Mouse (Mus musculus): Measurements from ENCODE around the gene Dpp10. TPM values are rescaled to one million over a fixed set of nuclear protein-coding genes. Genes with fewer than 3 reads are reported as not detected.

The Dpp10 gene
- polyA plus RNA-seq, 2 experiments: not detected

GRCm38 (mm10) chr1:123584857-123585256, 460.5 kb downstream of the Dpp10 start:
- Histone ChIP-seq H3K9ac (replicated peaks) (no peak overlapping the region), H3K4me1 (replicated peaks; ENCODE audit: control insufficient read depth in 2 of 2, insufficient read depth in 2 of 2, low read length in 1 of 2) (no peaks in the 10 kb centered on the region), H3K4me2 (ENCODE audit: low read depth) (no peak overlapping the region), H3K36me3 (replicated peaks; ENCODE audit: control insufficient read depth, insufficient read depth, low read depth) (no peaks in the 10 kb centered on the region), H3K27ac (no peak overlapping the region), H3K27me3 (ENCODE audit: control insufficient read depth, insufficient read depth, low read length) (no peaks in the 10 kb centered on the region), H3K4me3 (ENCODE audit: insufficient read depth in 1 of 2, low read depth in 2 of 2, low read length in 2 of 2) (no peak overlapping the region), H3K9me3 (ENCODE audit: control insufficient read depth, low read length) (no peaks in the 10 kb centered on the region)
- ATAC-seq (ENCODE audit: insufficient read depth) (no peak), DNase-seq (ENCODE audit: low read depth in 3 of 3, low spot score in 3 of 3) (no peak)
- TF ChIP-seq CTCF (IDR thresholded peaks at IDR 0.05; ENCODE audit: low read depth) (no peak), EP300 (IDR thresholded peaks at IDR 0.05; ENCODE audit: low read depth) (no peak)

GRCm38 (mm10) chr1:123580112-123580511, 465.2 kb downstream of the Dpp10 start:
- TF ChIP-seq CTCF (IDR thresholded peaks at IDR 0.05; ENCODE audit: low read depth) (no peak), EP300 (IDR thresholded peaks at IDR 0.05; ENCODE audit: low read depth) (no peak)
- no peaks in the 10 kb centered on the region for H3K27me3 ChIP-seq (ENCODE audit: control insufficient read depth, insufficient read depth, low read length)
- 73% methylated on average over 2 of the region's 2 CpGs for WGBS (ENCODE audit: insufficient replicate concordance)
- DNase-seq (ENCODE audit: low read depth in 3 of 3, low spot score in 3 of 3) (no peak), ATAC-seq (ENCODE audit: insufficient read depth) (no peak)
- H3K9me3 ChIP-seq (ENCODE audit: control insufficient read depth, low read length): no peaks in the 10 kb centered on the region
- no peaks in the 10 kb centered on the region for H3K36me3 ChIP-seq (replicated peaks; ENCODE audit: control insufficient read depth, insufficient read depth, low read depth)
- no peak overlapping the region for H3K4me2 ChIP-seq (ENCODE audit: low read depth)
- H3K4me3 ChIP-seq (ENCODE audit: insufficient read depth in 1 of 2, low read depth in 2 of 2, low read length in 2 of 2): no peak overlapping the region
- no peak overlapping the region for H3K27ac ChIP-seq
- no peak overlapping the region for H3K9ac ChIP-seq (replicated peaks)
- no peaks in the 10 kb centered on the region for H3K4me1 ChIP-seq (replicated peaks; ENCODE audit: control insufficient read depth in 2 of 2, insufficient read depth in 2 of 2, low read length in 1 of 2)

- Histone ChIP-seq H3K9me3 (ENCODE audit: control insufficient read depth, low read length) (no peaks in the 10 kb centered on the region), H3K27ac (no peak overlapping the region), H3K4me2 (ENCODE audit: low read depth) (no peak overlapping the region), H3K4me1 (replicated peaks; ENCODE audit: control insufficient read depth in 2 of 2, insufficient read depth in 2 of 2, low read length in 1 of 2) (no peaks in the 10 kb centered on the region), H3K27me3 (ENCODE audit: control insufficient read depth, insufficient read depth, low read length) (no peaks in the 10 kb centered on the region), H3K36me3 (replicated peaks; ENCODE audit: control insufficient read depth, insufficient read depth, low read depth) (no peaks in the 10 kb centered on the region), H3K9ac (replicated peaks) (no peak overlapping the region), H3K4me3 (ENCODE audit: insufficient read depth in 1 of 2, low read depth in 2 of 2, low read length in 2 of 2) (no peak overlapping the region)
- no peak for ATAC-seq (ENCODE audit: insufficient read depth)
- no peak for DNase-seq (ENCODE audit: low read depth in 3 of 3, low spot score in 3 of 3)
- 63% methylated on average over 1 of the region's 1 CpGs for WGBS (ENCODE audit: insufficient replicate concordance)
- no peak for TF ChIP-seq CTCF (IDR thresholded peaks at IDR 0.05; ENCODE audit: low read depth)
- no peak for TF ChIP-seq EP300 (IDR thresholded peaks at IDR 0.05; ENCODE audit: low read depth)
These were observed 471.6 kb downstream of the Dpp10 start for GRCm38 (mm10) chr1:123573713-123574112.

- no peak overlapping the region for H3K4me3 ChIP-seq (ENCODE audit: insufficient read depth in 1 of 2, low read depth in 2 of 2, low read length in 2 of 2)
- H3K36me3 ChIP-seq (replicated peaks; ENCODE audit: control insufficient read depth, insufficient read depth, low read depth): no peaks in the 10 kb centered on the region
- TF ChIP-seq EP300 (IDR thresholded peaks at IDR 0.05; ENCODE audit: low read depth): no peak
- no peak for TF ChIP-seq CTCF (IDR thresholded peaks at IDR 0.05; ENCODE audit: low read depth)
- no peak overlapping the region for H3K4me2 ChIP-seq (ENCODE audit: low read depth)
- H3K4me1 ChIP-seq (replicated peaks; ENCODE audit: control insufficient read depth in 2 of 2, insufficient read depth in 2 of 2, low read length in 1 of 2): no peaks in the 10 kb centered on the region
- DNase-seq (ENCODE audit: low read depth in 3 of 3, low spot score in 3 of 3) (no peak), ATAC-seq (ENCODE audit: insufficient read depth) (no peak)
- no peaks in the 10 kb centered on the region for H3K9me3 ChIP-seq (ENCODE audit: control insufficient read depth, low read length)
- no peaks in the 10 kb centered on the region for H3K27me3 ChIP-seq (ENCODE audit: control insufficient read depth, insufficient read depth, low read length)
- WGBS (ENCODE audit: insufficient replicate concordance): 57% methylated on average over 1 of the region's 1 CpGs
- no peak overlapping the region for H3K9ac ChIP-seq (replicated peaks)
- H3K27ac ChIP-seq: no peak overlapping the region
These were observed 502.9 kb downstream of the Dpp10 start for GRCm38 (mm10) chr1:123542496-123542895.

- DNase-seq (ENCODE audit: low read depth in 3 of 3, low spot score in 3 of 3) (peak in 1 of 3 experiments; percentile 2), ATAC-seq (ENCODE audit: insufficient read depth) (peak; percentile 41; the same call in 1 of the 2 replicates)
These were observed 577.6 kb downstream of the Dpp10 start for GRCm38 (mm10) chr1:123467729-123468128.

More at GRCm38 (mm10) chr1:123467729-123468128, 577.6 kb downstream of the Dpp10 start:
- Histone ChIP-seq H3K4me2 (ENCODE audit: low read depth) (no peak overlapping the region), H3K9ac (replicated peaks) (no peak overlapping the region), H3K9me3 (ENCODE audit: control insufficient read depth, low read length) (no peaks in the 10 kb centered on the region), H3K27ac (no peak overlapping the region), H3K27me3 (ENCODE audit: control insufficient read depth, insufficient read depth, low read length) (no peaks in the 10 kb centered on the region), H3K4me3 (ENCODE audit: insufficient read depth in 1 of 2, low read depth in 2 of 2, low read length in 2 of 2) (no peak overlapping the region), H3K4me1 (replicated peaks; ENCODE audit: control insufficient read depth in 2 of 2, insufficient read depth in 2 of 2, low read length in 1 of 2) (no peaks in the 10 kb centered on the region), H3K36me3 (replicated peaks; ENCODE audit: control insufficient read depth, insufficient read depth, low read depth) (no peaks in the 10 kb centered on the region)
- WGBS (ENCODE audit: insufficient replicate concordance): 42% methylated on average over 1 of the region's 1 CpGs
- TF ChIP-seq EP300 (IDR thresholded peaks at IDR 0.05; ENCODE audit: low read depth) (no peak), CTCF (IDR thresholded peaks at IDR 0.05; ENCODE audit: low read depth) (no peak)

Data from liver, embryonic 14.5 days (tissue).